Mouse (Mus musculus) olfactory bulb, adult 2 months (tissue): Measurements from ENCODE around the gene 6430628N08Rik.

Experiments used
- CTCF ChIP-seq: fragments of 200-500 bp; IDR thresholded peaks from 2 replicates; pipeline ENCODE4 v1.5.1; 2012; ENCODE audit warnings: low read depth, mild to moderate bottlenecking, low read length, moderate library complexity; ENCODE audit not compliant: insufficient read depth
- POLR2A ChIP-seq: fragments of 200-500 bp; IDR thresholded peaks from 2 replicates; pipeline ENCODE4 v1.6.1; 2012; ENCODE audit warnings: mild to moderate bottlenecking, low read depth, low read length, moderate library complexity; ENCODE audit not compliant: insufficient read depth

GRCm38 (mm10) chr4:115937061-115937976, 46.9 kb downstream of the 6430628N08Rik start:
- no peak for TF ChIP-seq POLR2A
- no peak for TF ChIP-seq CTCF
